Mouse (Mus musculus) spleen, adult 2 months (tissue): Measurements from ENCODE around the gene Polr2h.

ENCODE experiments used
- CTCF ChIP-seq: fragments of 200-500 bp; IDR thresholded peaks from 2 replicates; pipeline ENCODE4 v1.5.1; 2011; ENCODE audit warnings: mild to moderate bottlenecking, inconsistent platforms; ENCODE audit not compliant: insufficient read depth, insufficient read length, insufficient replicate concordance; ENCODE audit errors: extremely low read depth
- POLR2A ChIP-seq: fragments of 200-500 bp; IDR thresholded peaks from 2 replicates; pipeline ENCODE4 v1.6.1; 2011; ENCODE audit warnings: low read depth, low read length, inconsistent platforms

DNA sequence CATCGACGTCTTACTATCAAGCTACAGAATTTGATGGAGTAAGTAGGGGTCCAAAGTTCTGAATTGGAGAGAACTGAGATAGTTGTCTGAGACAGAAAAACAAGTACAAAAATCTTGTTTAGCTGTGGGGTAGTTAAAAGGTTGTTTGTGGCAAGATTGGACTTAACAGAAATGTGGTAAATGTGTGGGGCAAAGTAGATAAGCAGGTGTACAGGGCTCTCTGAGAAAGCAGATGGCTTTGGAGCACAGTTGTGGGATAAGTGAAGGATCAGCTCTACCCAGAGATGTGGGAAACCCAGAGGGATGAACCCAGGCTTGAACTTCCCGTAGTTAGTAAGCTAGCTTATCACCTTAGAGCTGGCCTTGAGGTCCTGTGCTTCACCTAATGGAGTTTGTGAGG, 26.7 kb upstream of the Polr2h start:
- TF ChIP-seq POLR2A = no peak
- no peak for TF ChIP-seq CTCF
